Mouse (Mus musculus) ES-Bruce4 (cell line): Measurements from ENCODE around the gene Bax.

ENCODE experiments used
- CTCF ChIP-seq: IDR thresholded peaks from one replicate; pipeline ENCODE4 v1.8.1; 2011; ENCODE audit warnings: low read depth, low read length
- EP300 ChIP-seq: IDR thresholded peaks from 2 replicates; pipeline ENCODE4 v1.6.1; 2011; ENCODE audit warnings: low read depth, low read length; ENCODE audit not compliant: insufficient read depth
- POLR2A ChIP-seq: IDR thresholded peaks from one replicate; pipeline ENCODE4 v1.8.1; 2011; ENCODE audit warnings: low read length; ENCODE audit not compliant: insufficient read depth

DNA sequence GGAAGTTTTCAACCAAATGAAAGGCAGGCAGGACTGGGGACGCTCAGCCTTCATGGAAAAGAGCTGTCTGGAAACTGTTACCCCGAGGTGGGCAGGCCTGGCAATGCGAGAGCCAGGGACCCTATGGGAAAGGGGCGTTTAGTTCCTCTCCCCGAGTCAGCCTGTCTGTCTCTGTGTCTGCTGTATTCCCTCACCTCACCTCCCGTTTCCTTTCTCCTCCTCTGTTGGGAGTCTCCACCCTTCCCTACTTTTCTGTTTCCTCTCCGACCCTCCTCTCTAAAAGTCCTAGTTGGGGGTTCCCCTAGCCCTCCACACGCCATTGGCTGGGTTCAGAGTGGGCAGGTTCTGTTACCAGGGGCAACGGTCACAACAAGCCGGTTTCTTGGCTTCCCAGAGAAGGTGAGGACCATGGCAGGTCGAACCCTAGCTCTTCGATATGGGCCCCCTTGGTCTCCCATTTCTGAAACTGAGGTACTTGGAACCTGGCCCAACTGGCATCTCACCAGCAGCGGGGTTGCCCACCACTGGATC is 48.7 kb downstream of the Bax start:
- TF ChIP-seq CTCF (no peak), POLR2A (no peak), EP300 (no peak)
